Mouse (Mus musculus): ENCODE measurements around the gene Hsd3b2.
"Not testable (repeated sequence)": the region's sequence is repeated elsewhere in the genome, so short reads cannot be mapped to it uniquely, and the experiment has no call there.

Hsd3b2 gene

DNA sequence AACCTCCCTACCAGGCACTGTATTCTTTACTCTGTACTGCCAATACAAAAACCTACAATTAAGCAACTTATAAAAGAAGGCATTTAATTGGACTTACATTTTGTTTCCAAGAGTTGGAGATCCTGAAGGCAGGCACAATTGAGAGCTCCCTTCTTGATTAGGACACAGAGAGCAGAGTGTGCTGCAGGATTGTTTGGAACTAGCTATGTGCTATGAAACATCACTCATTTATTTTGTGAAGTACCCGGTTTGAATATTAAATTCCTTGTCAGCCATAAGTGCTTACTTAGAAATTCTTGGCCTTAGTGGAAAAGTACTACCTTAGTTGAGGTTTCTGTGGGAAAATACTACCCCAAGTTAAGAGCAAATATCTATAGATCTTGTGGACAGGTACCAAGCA lies at the start of gene Hsd3b2:
Gene Hsd3b2 (minus strand): TSS at position 168 of the 400 bp plus-strand sequence.
- DNase-seq (ENCODE audit: low spot score in 2 of 2) = no peak

DNA sequence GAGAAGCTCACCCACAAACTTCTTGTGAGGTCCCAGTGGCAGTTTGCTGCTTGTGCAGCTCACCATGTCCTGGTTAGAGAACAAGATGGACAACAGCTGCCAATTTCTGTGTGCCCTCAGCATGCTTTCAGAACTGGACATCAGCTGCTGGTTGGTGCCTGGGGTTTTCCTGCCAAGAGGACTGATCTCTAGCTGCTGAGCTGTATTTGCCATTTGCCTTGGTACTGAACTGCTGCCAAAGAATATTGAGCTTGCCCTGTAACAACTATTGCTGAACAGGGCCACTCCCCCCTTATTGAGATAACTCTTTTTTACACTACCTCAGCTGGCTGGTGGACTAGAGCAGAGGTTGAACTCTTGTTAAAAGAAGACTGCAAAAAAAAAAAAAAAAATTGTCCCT lies 39.8 kb upstream of the Hsd3b2 start:
- no peak for DNase-seq (ENCODE audit: low spot score in 2 of 2)

DNA sequence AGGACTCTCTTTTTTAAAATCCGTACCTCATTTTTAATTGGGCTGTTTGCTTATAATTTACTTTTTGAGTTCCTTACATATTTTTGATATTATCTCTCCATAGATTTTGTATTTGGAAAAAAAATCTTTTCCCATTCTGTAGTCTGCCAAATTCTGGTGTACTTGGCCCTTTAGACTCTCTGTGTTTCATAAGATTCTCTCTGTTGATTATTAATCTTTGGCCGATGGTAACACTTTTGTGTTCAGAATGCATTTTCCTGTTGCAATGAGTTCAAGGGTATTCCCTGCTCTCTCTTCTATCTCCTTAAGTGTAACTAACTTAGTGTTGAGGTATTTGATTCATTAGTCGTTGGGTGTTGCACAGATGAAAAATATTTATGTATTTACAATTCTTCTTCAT lies 32.5 kb upstream of the Hsd3b2 start:
- no peak for DNase-seq (ENCODE audit: low spot score in 2 of 2)

- no peak for DNase-seq (ENCODE audit: low spot score in 2 of 2)
These were observed 27.8 kb upstream of the Hsd3b2 start for GRCm38 (mm10) chr3:98752171-98752570.

- DNase-seq (ENCODE audit: low spot score in 2 of 2) = not testable (repeated sequence)
These were observed 16.7 kb upstream of the Hsd3b2 start for GRCm38 (mm10) chr3:98741043-98741442.

DNA sequence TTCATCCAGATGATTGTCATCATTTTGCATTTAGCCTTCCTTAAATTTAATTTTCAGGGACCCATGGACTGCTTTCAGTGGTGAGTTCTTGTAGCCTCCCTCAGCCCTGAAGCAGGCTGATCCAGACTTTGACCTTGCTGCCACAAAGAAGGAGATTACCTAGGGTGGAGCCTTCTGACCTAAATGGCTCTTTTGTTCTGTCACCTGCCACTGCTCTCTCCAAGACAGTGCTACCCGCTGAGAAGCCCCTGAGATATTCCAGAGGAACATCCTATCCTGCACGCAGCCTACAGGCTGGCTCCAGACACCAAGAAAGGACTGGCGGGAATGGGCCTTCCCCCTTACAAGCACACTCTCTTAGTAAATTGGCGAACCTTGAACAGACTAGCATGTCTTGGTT lies 10.0 kb upstream of the Hsd3b2 start:
- DNase-seq (ENCODE audit: low spot score in 2 of 2) = no peak

DNA sequence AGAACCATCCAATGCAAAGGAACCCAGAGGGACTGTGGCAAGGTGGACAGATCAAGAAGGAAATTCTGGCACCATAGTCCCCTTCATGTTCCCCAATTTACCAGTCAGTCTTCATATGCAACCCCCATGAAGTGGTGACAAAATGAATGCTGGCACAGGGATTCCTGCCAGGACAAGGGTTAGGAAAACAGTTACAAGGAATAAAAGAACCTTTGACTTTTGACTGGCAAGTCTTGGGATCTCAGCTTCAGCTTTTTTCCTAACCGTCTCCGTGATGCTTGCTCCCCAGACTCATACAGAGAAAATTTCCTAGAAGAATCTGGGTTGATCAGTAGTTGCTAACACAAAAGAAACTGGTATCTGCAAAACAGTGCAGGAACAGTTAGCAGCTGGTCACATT lies 9.4 kb upstream of the Hsd3b2 start:
- no peak for DNase-seq (ENCODE audit: low spot score in 2 of 2)

DNA sequence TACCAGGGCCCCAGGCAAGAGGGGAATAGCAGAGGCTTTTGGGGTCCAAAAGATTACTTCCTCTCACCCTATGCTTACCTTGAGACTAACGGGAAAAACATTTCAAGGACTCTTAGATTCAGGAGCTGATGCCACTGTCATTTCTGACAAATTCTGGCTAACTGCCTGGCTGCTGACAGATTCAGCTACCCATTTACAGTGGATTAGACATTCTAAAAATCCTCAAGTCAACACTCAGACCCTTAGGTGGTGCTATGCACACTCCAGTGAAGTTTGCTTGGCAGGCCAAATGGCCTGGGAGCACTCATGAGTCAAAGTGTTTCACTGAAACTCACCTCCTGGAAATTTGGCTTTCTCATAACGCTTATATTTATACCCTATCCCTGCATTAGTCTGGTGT lies 1.9 kb upstream of the Hsd3b2 start:
- no peak for DNase-seq (ENCODE audit: low spot score in 2 of 2)

DNA sequence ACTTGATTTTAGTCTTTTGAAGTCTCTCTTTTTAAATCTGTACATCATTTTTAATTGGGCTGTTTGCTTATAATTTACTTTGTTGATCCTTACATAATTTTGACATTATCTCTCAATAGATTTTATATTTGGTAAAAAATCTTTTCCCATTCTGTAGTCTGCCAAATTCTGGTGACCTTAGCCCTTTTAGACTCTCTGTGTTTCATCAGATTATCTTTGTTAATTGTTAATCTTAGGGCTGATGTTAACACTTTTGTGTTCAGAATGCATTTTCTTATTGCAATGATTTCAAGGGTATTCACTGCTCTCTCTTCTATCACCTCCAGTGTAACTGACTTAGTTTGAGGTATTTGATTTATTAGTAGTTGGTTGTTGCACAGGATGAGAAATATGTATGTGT lies 3.6 kb downstream of the Hsd3b2 start:
- no peak for DNase-seq (ENCODE audit: low spot score in 2 of 2)

DNA sequence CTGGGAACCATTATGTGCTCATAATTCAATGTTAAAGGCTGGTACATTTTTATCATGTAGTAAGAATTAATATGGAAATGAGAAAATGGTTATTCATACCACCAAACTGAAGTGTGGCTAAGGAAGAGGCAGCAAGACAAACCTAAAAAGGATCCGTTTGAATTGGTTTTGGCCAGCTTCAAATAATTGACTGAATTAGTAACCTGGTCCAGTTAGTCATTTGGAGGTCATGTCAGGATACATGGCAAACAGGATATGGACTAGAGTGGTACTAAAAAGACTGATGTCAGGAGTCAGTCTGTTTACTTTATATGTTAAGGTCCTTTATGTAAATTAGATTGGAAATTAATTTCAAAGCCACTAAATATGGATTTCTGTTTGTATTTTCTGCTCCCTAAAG lies 41.9 kb downstream of the Hsd3b2 start:
- DNase-seq (ENCODE audit: low spot score in 2 of 2) = no peak

DNA sequence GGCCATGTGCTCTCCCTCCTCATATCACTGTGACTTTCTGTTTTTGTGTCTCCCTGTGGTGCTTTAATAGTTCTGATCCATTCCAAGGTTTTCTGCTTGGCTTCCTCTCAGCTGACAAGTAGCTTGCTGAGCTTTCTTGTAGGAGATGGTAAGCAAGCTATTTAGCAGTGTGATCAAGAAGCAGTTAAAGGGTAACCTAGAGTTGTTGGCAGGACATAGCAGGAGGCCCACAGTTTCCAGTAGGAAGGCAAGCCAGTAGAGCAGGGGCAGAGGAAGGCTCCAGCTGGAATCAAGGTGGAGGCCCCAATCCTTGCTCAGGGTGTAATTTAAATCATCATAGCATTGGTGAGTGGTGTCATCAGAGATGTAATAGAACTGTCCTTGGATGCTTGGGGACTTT lies 43.6 kb downstream of the Hsd3b2 start:
- DNase-seq (ENCODE audit: low spot score in 2 of 2) = no peak
